24 mouse cellular contexts compared by ENCODE assay signal in genomic region chr11:43546678-43547077, GRCm38 (mm10). TPM values are rescaled to one million over a fixed set of nuclear protein-coding genes. Genes with fewer than 3 reads are reported as not detected.
DNase-seq lines count a peak whose midpoint lies in the region; ATAC-seq lines count a peak whose summit lies in the region.
"Had no signal": no experiment of that assay in that cellular context is flagged by ENCODE, and none has a peak within 500 bp of the region (broad histone marks: within the 10 kb centered on the region; RNA-seq: fewer than 3 reads in every experiment).

No protein-coding gene starts in this region.

- no peaks in the 10 kb centered on the region for H3K9me3 ChIP-seq in heart, embryonic 12.5 days (replicated peaks)
- H3K9me3 ChIP-seq in kidney, embryonic 15.5 days (replicated peaks), result no peaks in the 10 kb centered on the region
- H3K9me3 ChIP-seq: embryonic facial prominence, embryonic 13.5 days; limb, embryonic 12.5 days; liver, embryonic 12.5 days had no signal

- peaks cover 87% of the 10 kb centered on the region for H3K4me1 ChIP-seq in heart, embryonic 12.5 days (replicated peaks)
- H3K4me1 ChIP-seq in kidney, embryonic 15.5 days, result peaks cover 61% of the 10 kb centered on the region

- peak overlapping the region; percentile 34; the same call in 1 of the 2 replicates for H3K27ac ChIP-seq in heart, embryonic 12.5 days (ENCODE audit: poor library complexity, severe bottlenecking)
- H3K27ac ChIP-seq in kidney, embryonic 15.5 days, result 0 out of 2 replicates have a peak overlapping the region, but pooled peaks have one; percentile 41
- H3K27ac ChIP-seq: embryonic facial prominence, embryonic 13.5 days; heart, adult 2 months; liver, embryonic 12.5 days had no signal

- no peak overlapping the region for H3K4me2 ChIP-seq in heart, embryonic 12.5 days
- no peak overlapping the region for H3K4me2 ChIP-seq in kidney, embryonic 15.5 days
- H3K4me2 ChIP-seq: embryonic facial prominence, embryonic 13.5 days; limb, embryonic 12.5 days; liver, embryonic 12.5 days had no signal

- 0 out of 2 replicates have a peak, but pooled peaks cover 2% of the 10 kb centered on the region for H3K36me3 ChIP-seq in heart, embryonic 12.5 days
- peaks cover 26% of the 10 kb centered on the region; the same call in 1 of the 2 replicates for H3K36me3 ChIP-seq in kidney, embryonic 15.5 days
- H3K36me3 ChIP-seq: liver, embryonic 12.5 days had no signal

- WGBS in heart, embryonic 12.5 days, result 70% methylated on average over 4 of the region's 4 CpGs
- 63% methylated on average over 4 of the region's 4 CpGs for WGBS in kidney, embryonic 15.5 days

- no peak overlapping the region for H3K4me3 ChIP-seq in heart, embryonic 12.5 days
- H3K4me3 ChIP-seq in kidney, embryonic 15.5 days (replicated peaks), result no peak overlapping the region
- H3K4me3 ChIP-seq: embryonic facial prominence, embryonic 13.5 days; heart, adult 2 months; limb, embryonic 12.5 days; liver, embryonic 12.5 days had no signal

- DNase-seq in heart, adult 8-10 months (ENCODE audit: low spot score), result no peak
- DNase-seq in kidney, adult 11 months, result no peak
- peak; percentile 50 for DNase-seq in retina, postnatal 1 day
- no peak for DNase-seq in retina, embryonic 14.5 days (ENCODE audit: low spot score)
- no peak for DNase-seq in left cerebral cortex, adult 18-20 months (ENCODE audit: low spot score in 2 of 2)
- DNase-seq: B cell, adult 2 months; cerebellum, adult 9-11 months; gastrocnemius, postnatal 10 days; heart, adult 2 months; kidney, adult 9 months; thymus, adult 2 months had no signal

- no peak overlapping the region for H3K9ac ChIP-seq in heart, embryonic 12.5 days
- H3K9ac ChIP-seq in kidney, embryonic 15.5 days, result no peak overlapping the region
- H3K9ac ChIP-seq: embryonic facial prominence, embryonic 13.5 days; limb, embryonic 12.5 days; liver, embryonic 12.5 days had no signal

- no peaks in the 10 kb centered on the region for H3K27me3 ChIP-seq in heart, embryonic 12.5 days (replicated peaks)
- no peaks in the 10 kb centered on the region for H3K27me3 ChIP-seq in kidney, embryonic 15.5 days
- H3K27me3 ChIP-seq: embryonic facial prominence, embryonic 13.5 days; limb, embryonic 12.5 days; liver, embryonic 12.5 days had no signal

- ATAC-seq in heart, embryonic 12.5 days (ENCODE audit: insufficient number of reproducible peaks, low FRiP score), result no peak
- no peak for ATAC-seq in kidney, embryonic 15.5 days (replicated peaks; ENCODE audit: low FRiP score)
- ATAC-seq: liver, embryonic 12.5 days; lung, postnatal 0 days had no signal

RNA-seq across cellular contexts. Expression of gene Ccnjl, which starts 18.1 kb away (rescaled TPM):
- polyA plus RNA-seq in heart, embryonic 12.5 days (2016; fragmentation: Nextera tagmentation; extraction: Ambion mirVana), result 18.9 and 22.9 TPM in 2 replicates
- total RNA-seq in heart, adult 8-10 months (2022), result 1 to 10 TPM in 3 of 4 experiments, under 1 TPM in 1; 0.87 to 2.2 (median 1.4) TPM
- 27.0 and 29.2 TPM in 2 replicates for polyA plus RNA-seq in kidney, embryonic 15.5 days (2015; fragmentation: Nextera tagmentation; extraction: Ambion mirVana)
- total RNA-seq in left cerebral cortex, adult 18-20 months (2021), result 1 to 10 TPM; 2.8 to 3.0 TPM
- total RNA-seq: megakaryocyte, adult 5-6 weeks; neutrophil, adult 5-6 weeks had no signal

RNA-seq across cellular contexts. Expression of gene 4933415A04Rik, which starts 40.2 kb away (rescaled TPM):
- 4.6 and 5.6 TPM in 2 replicates for polyA plus RNA-seq in heart, embryonic 12.5 days (2016; fragmentation: Nextera tagmentation; extraction: Ambion mirVana)
- total RNA-seq in heart, adult 8-10 months (2022), result under 1 TPM; 0.22 to 0.57 (median 0.48) TPM
- 7.0 and 8.2 TPM in 2 replicates for polyA plus RNA-seq in kidney, embryonic 15.5 days (2015; fragmentation: Nextera tagmentation; extraction: Ambion mirVana)
- total RNA-seq in left cerebral cortex, adult 18-20 months (2021), result under 1 TPM; 0.66 to 0.70 TPM
- total RNA-seq: megakaryocyte, adult 5-6 weeks had no signal

RNA-seq across cellular contexts. Expression of gene Fabp6, which starts 54.7 kb away (rescaled TPM):
- not detected in 2 replicates for polyA plus RNA-seq in heart, embryonic 12.5 days (2016; fragmentation: Nextera tagmentation; extraction: Ambion mirVana)
- not detected for total RNA-seq in heart, adult 8-10 months (2022)
- polyA plus RNA-seq in kidney, embryonic 15.5 days (2015; fragmentation: Nextera tagmentation; extraction: Ambion mirVana), result not detected in 2 replicates
- not detected for total RNA-seq in left cerebral cortex, adult 18-20 months (2021)
- total RNA-seq: adrenal gland, postnatal 10 days; gastrocnemius, postnatal 10 days; heart, adult 2 months; layer of hippocampus, postnatal 14 days; left cerebral cortex, postnatal 10 days; megakaryocyte, adult 5-6 weeks; midbrain, postnatal 0 days; neutrophil, adult 5-6 weeks had no signal
- polyA plus RNA-seq: embryonic facial prominence, embryonic 13.5 days; heart, adult 2 months; hindbrain, embryonic 11.5 days; limb, embryonic 12.5 days; liver, embryonic 12.5 days; midbrain, postnatal 0 days had no signal
